Mouse (Mus musculus) limb, embryonic 11.5 days (tissue): ENCODE measurements around the gene Fcrl5. TPM values are rescaled to one million over a fixed set of nuclear protein-coding genes. Genes with fewer than 3 reads are reported as not detected.

ENCODE experiments used
- ATAC-seq: fragments of 200-750 bp; cut with Nextera tagmentation; 2 replicates; pipeline ENCODE4 v1.8.0; 2017; ENCODE audit warnings: low read depth; ENCODE audit not compliant: insufficient number of reproducible peaks, low FRiP score, low TSS enrichment
- DNase-seq: peaks from one replicate; pipeline ENCODE4 v3.0.0-alpha.2; 2015; ENCODE audit warnings: low spot score
- H3K27ac ChIP-seq: fragments of 300-500 bp; sonication (generic); replicated peaks from 2 replicates; pipeline ENCODE4 v1.5.1; 2014; ENCODE audit warnings: low read depth, mild to moderate bottlenecking, low read length
- H3K27me3 ChIP-seq: fragments of 300-500 bp; sonication (generic); 2 replicates; pipeline ENCODE4 v1.6.1; 2014; ENCODE audit warnings: mild to moderate bottlenecking, low read length, mixed read lengths; ENCODE audit not compliant: control insufficient read depth, insufficient read depth
- H3K36me3 ChIP-seq: fragments of 300-500 bp; sonication (generic); 2 replicates; pipeline ENCODE4 v1.6.1; 2014; ENCODE audit warnings: mild to moderate bottlenecking, low read length, moderate library complexity, mixed read lengths; ENCODE audit not compliant: control insufficient read depth, insufficient read depth
- H3K4me1 ChIP-seq: fragments of 300-500 bp; sonication (generic); 2 replicates; pipeline ENCODE4 v1.6.1; 2014; ENCODE audit warnings: low read length, mixed read lengths; ENCODE audit not compliant: control insufficient read depth, insufficient read depth
- H3K4me2 ChIP-seq: fragments of 300-500 bp; sonication (generic); 2 replicates; pipeline ENCODE4 v1.6.1; 2014; ENCODE audit warnings: low read depth, mild to moderate bottlenecking, moderate library complexity; ENCODE audit not compliant: severe bottlenecking
- H3K4me3 ChIP-seq: fragments of 300-500 bp; sonication (generic); 2 replicates; pipeline ENCODE4 v1.5.1; 2014; ENCODE audit warnings: low read depth, low read length
- H3K9ac ChIP-seq: fragments of 300-500 bp; sonication (generic); 2 replicates; pipeline ENCODE4 v1.6.1; 2014; ENCODE audit warnings: mild to moderate bottlenecking, low read length
- H3K9me3 ChIP-seq: fragments of 300-500 bp; sonication (generic); 2 replicates; pipeline ENCODE4 v1.6.1; 2016; ENCODE audit warnings: low read length; ENCODE audit not compliant: control insufficient read depth
- WGBS: fragments of 180-500 bp; shearing (Covaris S2); extraction: QIAGEN DNeasy Blood & Tissue Kit; methylation state at CpG from one replicate; pipeline ENCODE4 v1.1.7; 2014; 5-methylcytosine and 5-hydroxymethylcytosine counted together
- polyA plus RNA-seq: library from polyadenylated mRNA; unstranded; fragments of >200 nt; fragmentation: Nextera tagmentation; extraction: Ambion mirVana; gene quantifications from 2 replicates; pipeline ENCODE4 v1.2.1, GENCODE M21; 2014

Gene Fcrl5
- polyA plus RNA-seq, 1 experiment from 2014 or later, result not detected

DNA sequence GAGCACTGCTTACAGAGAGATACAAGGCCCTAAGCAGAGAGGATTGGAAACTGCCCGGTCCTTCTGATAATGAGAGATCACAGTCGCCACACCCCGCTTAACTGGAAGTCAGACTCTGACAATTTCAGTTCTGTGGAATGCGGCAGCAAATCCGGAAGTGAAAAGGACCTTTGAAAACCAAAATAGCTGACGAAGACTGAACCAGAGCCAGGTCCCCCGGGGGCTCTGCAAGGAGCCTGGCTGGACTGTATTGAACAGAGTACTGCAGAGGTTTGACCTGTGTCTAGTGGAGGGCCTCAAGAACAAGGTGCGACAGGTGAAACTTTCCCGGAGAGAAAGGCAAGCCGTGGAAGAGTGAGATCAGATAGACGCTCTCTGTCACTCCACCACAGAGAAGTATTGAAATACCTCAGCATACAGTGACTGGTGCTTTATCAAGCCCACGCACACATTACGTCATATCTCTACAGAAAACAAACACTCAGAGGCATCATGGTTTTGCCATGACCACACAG is 80.1 kb downstream of the Fcrl5 start:
- Histone ChIP-seq H3K9me3 (no peaks in the 10 kb centered on the region), H3K36me3 (no peaks in the 10 kb centered on the region), H3K4me2 (no peak overlapping the region), H3K27me3 (no peaks in the 10 kb centered on the region), H3K4me1 (no peaks in the 10 kb centered on the region), H3K4me3 (no peak overlapping the region), H3K9ac (no peak overlapping the region), H3K27ac (no peak overlapping the region)
- ATAC-seq (no peak), DNase-seq (no peak)
- WGBS, result 72% methylated on average over 13 of the region's 13 CpGs

DNA sequence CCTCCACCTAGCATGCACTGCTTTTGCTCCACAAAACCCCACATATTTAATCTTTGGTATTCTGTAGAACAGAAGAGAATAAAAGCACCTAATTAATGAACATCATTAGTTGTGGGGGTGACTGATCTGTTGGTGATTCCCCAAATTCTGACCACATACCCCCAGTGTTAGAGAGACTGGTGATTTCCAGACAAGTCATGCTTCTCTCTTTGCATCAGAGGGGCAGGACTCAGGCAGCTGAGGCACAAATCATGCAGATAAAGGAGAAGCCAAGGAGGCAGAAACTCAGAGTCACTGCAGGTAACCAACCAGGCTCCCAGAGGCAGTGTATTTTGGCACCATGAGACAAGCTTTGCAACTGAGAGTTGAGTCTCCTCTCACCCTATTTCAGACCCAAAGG is 82.9 kb downstream of the Fcrl5 start:
- no peak overlapping the region for H3K4me3 ChIP-seq
- no peak overlapping the region for H3K9ac ChIP-seq
- H3K4me2 ChIP-seq, result no peak overlapping the region
- H3K36me3 ChIP-seq, result no peaks in the 10 kb centered on the region
- H3K27ac ChIP-seq, result no peak overlapping the region
- no peaks in the 10 kb centered on the region for H3K9me3 ChIP-seq
- H3K27me3 ChIP-seq, result no peaks in the 10 kb centered on the region
- H3K4me1 ChIP-seq, result no peaks in the 10 kb centered on the region
- DNase-seq (no peak), ATAC-seq (no peak)

DNA sequence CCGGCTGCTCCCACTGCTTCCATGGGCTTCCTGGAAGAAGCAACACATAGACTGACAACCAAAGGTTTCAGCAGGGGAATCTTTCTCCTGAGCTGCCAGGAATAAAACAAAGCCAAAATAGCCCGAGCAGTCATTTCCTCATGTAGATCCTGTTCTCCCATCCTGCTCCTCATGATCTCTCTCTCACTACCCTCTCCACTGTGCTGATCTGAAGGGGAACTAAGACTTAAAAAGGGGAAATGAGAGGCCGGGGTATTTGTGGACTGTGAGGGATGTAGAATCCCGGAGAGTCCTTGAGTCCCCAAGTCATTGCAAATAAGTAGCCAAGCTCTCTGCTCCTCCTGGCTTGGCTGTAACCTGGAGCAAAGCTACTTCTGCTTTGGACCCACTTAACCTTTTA is 85.6 kb downstream of the Fcrl5 start:
- WGBS, result 78% methylated on average over 4 of the region's 4 CpGs
- Histone ChIP-seq H3K9ac (no peak overlapping the region), H3K4me2 (no peak overlapping the region), H3K9me3 (no peaks in the 10 kb centered on the region), H3K4me1 (0 out of 2 replicates have a peak, but pooled peaks cover under 1% of the 10 kb centered on the region), H3K36me3 (no peaks in the 10 kb centered on the region), H3K27ac (no peak overlapping the region), H3K4me3 (no peak overlapping the region), H3K27me3 (no peaks in the 10 kb centered on the region)
- no peak for ATAC-seq
- no peak for DNase-seq

DNA sequence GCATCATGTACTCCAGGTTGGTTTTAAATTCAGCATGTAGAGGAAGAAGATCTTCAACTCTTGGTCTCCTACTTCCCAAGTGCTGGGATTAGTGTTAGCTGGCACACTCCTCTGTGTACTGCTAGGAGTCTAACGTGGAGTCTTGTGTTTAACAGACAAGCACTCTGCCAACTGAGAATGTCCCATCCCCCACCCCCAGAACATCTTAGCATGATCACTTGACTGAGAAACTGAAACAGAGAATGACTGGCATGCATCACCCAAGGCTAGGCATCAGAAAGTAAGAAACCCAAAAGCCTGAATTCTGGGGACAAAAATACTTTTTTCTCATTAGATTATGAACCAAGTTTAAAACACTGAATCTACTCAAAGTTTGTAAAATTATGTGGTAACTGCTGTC is 86.3 kb downstream of the Fcrl5 start:
- H3K36me3 ChIP-seq, result no peaks in the 10 kb centered on the region
- H3K9ac ChIP-seq, result no peak overlapping the region
- 0 out of 2 replicates have a peak, but pooled peaks cover 5% of the 10 kb centered on the region for H3K4me1 ChIP-seq
- 72% methylated on average over 1 of the region's 1 CpGs for WGBS
- no peak for DNase-seq
- no peaks in the 10 kb centered on the region for H3K27me3 ChIP-seq
- no peak overlapping the region for H3K4me3 ChIP-seq
- H3K4me2 ChIP-seq, result no peak overlapping the region
- ATAC-seq, result no peak
- H3K9me3 ChIP-seq, result no peaks in the 10 kb centered on the region
- H3K27ac ChIP-seq, result no peak overlapping the region

DNA sequence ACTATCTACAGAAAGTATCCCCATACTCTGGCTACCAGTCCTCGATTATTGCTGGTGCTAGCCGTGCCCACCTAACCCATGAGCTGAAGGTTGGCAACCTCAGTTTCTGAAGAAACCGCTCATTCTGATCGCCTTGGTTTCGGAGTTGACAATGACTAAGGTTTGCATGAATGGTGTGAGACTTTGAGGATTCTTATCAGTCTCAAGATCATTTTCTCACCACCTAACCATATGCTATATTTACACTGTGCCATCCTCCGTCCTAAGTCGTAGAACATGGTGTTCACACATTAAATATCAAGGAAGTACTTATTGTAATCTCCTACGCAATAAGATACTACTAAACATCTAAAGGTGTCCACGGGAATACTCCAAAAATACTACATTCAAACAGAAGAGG is 88.1 kb downstream of the Fcrl5 start:
- Histone ChIP-seq H3K9me3 (no peaks in the 10 kb centered on the region), H3K4me2 (no peak overlapping the region), H3K27ac (no peak overlapping the region), H3K9ac (no peak overlapping the region), H3K27me3 (no peaks in the 10 kb centered on the region), H3K4me1 (0 out of 2 replicates have a peak, but pooled peaks cover 5% of the 10 kb centered on the region), H3K36me3 (peaks cover 3% of the 10 kb centered on the region), H3K4me3 (no peak overlapping the region)
- no peak for ATAC-seq
- WGBS, result 96% methylated on average over 9 of the region's 9 CpGs
- DNase-seq, result no peak

DNA sequence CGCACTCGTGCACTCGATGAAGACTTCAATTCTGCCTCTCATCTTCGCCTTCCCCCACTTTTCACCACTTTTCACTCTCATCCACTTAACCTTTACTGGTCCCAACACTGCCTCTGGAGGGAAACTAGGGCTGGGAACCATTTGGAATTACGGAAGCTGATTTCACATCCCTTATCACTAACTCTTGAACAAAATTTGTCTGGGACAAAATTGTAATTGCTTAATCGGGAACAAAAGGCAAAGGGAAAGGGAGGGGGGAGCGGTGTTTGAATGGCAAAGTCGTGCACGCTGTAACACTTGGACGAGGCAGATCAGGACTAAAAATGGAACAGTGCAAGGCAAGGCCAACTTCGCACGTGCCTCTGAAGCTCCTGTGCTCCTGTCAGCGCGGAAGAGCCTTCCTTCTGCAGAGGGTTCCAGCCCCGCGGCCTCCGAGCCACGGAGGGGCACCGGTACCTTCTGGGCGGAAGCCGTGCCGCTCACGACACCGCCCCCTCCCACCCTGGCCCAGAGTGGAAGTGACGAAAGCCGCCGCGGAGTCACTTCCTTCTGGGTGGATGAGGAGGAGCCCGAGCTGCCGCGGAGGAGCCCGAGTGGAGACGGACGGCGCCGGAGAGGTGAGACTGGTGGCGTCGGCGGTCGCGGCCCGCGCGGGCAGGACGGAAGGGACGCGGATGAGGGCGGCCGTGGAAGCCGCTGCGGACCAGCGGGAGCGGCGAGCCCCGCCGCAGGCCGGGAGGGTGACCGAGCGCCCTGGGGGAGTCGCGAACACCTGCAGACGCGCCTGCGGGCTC is 89.7 kb downstream of the Fcrl5 start, which contains the start of gene Etv3:
Gene Etv3 (plus strand): TSS at position 365 of the 794 bp plus-strand sequence.
- 0 out of 2 replicates have a peak, but pooled peaks cover 5% of the 10 kb centered on the region for H3K4me1 ChIP-seq
- H3K9ac ChIP-seq, result peak within 1 kb of the TSS; percentile 97
- peak within 1 kb of the TSS; percentile 87 for H3K4me2 ChIP-seq
- peak; percentile 91 for DNase-seq
- WGBS, result 6% methylated on average over 64 of the region's 64 CpGs
- H3K27me3 ChIP-seq, result no peaks in the 10 kb centered on the region
- peaks cover 11% of the 10 kb centered on the region for H3K36me3 ChIP-seq
- ATAC-seq, result peak; percentile 96
- H3K4me3 ChIP-seq, result peak within 1 kb of the TSS; percentile 98
- peak within 1 kb of the TSS; percentile 47; the same call in 1 of the 2 replicates for H3K27ac ChIP-seq
- no peaks in the 10 kb centered on the region for H3K9me3 ChIP-seq

DNA sequence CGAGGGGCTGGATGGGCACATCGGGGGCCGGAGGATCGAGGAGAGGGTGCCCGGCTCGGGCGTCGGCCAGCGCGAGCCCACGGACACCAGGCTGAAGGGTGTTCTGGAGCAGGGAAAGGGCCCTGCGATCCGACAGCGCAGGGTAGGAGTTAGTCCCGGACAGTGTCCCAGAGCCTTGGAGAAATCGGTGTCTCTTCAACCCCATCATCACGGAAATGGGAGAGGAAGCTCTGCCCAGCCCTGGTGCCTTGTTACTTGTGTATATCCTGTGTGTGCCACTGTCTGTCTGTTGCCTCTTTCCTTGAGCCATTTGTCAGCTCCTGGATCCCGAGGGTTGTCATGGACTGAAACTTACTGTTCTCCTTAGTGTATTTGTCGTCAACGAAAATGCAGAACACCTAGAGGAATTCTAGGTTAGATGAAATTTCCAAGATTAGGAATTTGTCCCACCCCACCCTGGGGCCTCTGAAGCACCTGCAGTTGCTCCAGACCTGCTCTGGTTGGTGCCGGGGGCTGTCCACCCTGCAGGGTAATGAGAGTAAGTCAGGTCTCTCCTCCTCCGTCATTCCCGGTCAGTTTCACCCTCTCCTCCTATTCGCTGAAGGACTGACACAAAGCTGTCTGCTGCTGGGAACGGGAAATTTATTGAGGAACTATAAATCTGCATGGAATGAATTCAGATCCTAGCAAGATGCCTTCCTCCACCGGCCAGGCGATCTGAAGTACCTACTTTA is 90.4 kb downstream of the Fcrl5 start:
- Histone ChIP-seq H3K4me3 (peak overlapping the region; percentile 98), H3K36me3 (peaks cover 16% of the 10 kb centered on the region), H3K9ac (peak overlapping the region; percentile 97), H3K27me3 (no peaks in the 10 kb centered on the region), H3K9me3 (no peaks in the 10 kb centered on the region), H3K4me2 (peak overlapping the region; percentile 87), H3K27ac (peak overlapping the region; percentile 47; the same call in 1 of the 2 replicates), H3K4me1 (0 out of 2 replicates have a peak, but pooled peaks cover 5% of the 10 kb centered on the region)
- no peak for ATAC-seq
- WGBS, result 6% methylated on average over 23 of the region's 27 CpGs
- DNase-seq, result no peak

DNA sequence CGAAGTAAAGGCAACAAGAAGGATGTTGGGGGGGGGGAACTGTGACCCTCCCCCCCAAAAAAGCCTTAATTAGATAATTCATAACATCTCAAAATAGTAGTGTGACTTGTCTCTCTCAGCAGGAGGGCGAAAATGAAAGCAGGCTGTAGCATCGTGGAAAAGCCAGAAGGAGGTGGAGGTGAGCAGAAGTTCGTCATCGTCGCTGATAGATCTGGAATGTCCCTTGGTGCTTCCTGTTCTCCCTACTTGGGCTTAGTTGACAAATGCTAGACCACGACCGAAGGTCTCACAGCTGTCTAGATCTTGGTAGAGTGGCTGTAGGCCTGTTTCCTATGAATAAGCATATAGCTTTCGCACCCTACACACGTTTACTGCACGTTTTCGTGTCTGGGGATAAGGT is 91.6 kb downstream of the Fcrl5 start:
- Histone ChIP-seq H3K4me1 (0 out of 2 replicates have a peak, but pooled peaks cover 5% of the 10 kb centered on the region), H3K36me3 (peaks cover 16% of the 10 kb centered on the region), H3K9ac (no peak overlapping the region), H3K4me3 (no peak overlapping the region), H3K27me3 (no peaks in the 10 kb centered on the region), H3K9me3 (no peaks in the 10 kb centered on the region), H3K27ac (no peak overlapping the region), H3K4me2 (no peak overlapping the region)
- 92% methylated on average over 12 of the region's 12 CpGs for WGBS
- DNase-seq (no peak), ATAC-seq (no peak)
